Mouse (Mus musculus): ENCODE measurements at regions not wholly inside any gene's neighbourhood (a gene's known extent, or its start where the extent isn't known, plus 50 kb on each side); places are given as distances from the start of the nearest gene placed in this dataset.
"Not testable (repeated sequence)": the region's sequence is repeated elsewhere in the genome, so short reads cannot be mapped to it uniquely, and the experiment has no call there.

DNA sequence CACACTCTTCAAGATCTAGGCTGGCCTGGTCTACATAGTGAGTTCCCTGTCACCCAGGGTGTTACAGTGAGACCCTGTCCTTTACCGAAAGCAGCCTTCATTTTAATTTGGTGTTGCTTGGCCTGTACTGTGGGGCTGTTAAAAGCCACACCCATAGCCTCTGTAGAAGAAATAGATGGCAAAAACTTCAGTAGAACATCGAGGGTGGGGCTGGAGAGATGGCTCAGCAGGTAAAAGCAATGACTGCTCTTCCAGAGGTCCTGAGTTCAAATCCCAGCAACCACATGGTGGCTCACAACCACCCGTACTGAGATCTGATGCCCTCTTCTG lies 74.3 kb upstream of the Cpsf6 start:
- intact Hi-C loops (cut with DNase I): loop anchor here (2.0 kb wide), 1 partner anchor 223 kb away; no protein-coding TSS in a partner anchor
- DNase-seq: no peak

DNA sequence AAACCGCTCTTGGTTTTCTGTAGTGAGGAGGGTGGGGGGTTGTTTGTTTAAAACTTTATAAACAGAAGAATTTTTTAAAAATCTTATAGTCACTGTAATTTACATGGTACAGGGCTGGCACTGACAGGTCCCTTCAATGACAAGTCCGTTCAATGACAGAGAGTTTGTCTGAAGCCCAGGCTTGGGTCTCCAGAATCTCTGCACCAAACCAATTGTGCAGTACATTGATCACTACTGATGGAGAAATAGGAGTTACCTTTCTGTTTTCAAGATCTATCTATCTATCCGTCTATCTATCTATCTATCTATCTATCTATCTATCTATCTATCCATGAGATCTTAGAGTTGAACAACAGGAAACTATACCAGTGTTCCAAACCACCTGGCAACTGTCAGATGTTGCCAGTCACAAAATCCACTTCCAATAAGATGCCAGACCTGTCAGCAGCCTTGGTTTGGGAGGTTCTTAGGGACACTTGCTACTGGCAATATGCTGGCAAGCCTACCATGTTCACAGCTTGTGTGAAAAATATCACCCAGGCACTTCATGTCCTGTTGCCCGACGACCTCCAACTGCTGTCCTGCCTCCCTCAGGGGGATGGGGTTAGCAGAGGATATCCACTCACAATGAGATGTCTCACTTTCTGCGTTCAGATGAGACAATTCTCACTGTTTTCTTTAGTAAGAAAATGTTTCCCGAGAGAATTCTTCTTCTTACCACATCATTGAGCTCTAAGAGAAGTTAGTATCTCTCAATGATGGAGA lies 73.8 kb upstream of the Cpsf6 start:
- intact Hi-C loops (cut with DNase I): loop anchor here (2.0 kb wide), 1 partner anchor 223 kb away; no protein-coding TSS in a partner anchor
- no peak for DNase-seq

GRCm38 (mm10) chr10:117452190-117452950 lies 72.6 kb upstream of the Cpsf6 start:
- DNase-seq: no peak
- intact Hi-C loops (cut with DNase I): no loop called here

DNA sequence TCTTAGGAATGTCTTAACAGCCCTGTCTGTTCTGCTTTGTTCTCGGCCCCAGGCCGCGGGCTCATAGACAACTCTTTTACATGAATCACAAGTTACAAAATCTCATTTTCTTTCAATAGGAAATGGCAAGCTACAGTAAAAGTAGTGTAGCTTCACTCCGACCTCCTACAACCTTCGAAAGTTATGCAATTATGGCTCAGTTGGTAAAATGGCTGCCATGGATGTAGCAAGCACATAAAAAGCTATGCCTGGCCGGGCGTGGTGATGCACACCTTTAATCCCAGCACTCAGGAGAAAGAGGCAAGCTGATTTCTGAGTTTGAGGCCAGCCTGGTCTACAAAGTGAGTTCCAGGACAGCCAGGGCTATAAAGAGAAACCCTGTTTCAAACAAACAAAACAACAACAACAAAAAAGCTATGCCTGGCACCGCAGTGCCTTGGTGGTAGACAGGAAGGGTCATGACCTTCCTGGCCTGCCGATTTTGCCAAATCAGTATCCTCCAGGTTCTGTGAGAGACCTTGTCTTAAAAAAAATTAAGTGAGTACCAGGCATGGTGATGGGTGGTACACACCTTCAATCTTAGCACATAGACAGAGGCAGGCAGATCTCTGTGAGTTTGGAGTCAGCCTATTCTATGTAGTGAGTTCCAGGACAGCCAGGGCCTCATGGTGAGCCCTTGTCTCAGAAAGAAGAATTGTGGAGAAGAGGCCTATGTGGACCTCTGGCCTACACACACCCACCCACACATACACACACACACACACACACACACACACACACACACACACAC lies 71.8 kb upstream of the Cpsf6 start:
- DNase-seq: no peak
- intact Hi-C loops (cut with DNase I): no loop called here

DNA sequence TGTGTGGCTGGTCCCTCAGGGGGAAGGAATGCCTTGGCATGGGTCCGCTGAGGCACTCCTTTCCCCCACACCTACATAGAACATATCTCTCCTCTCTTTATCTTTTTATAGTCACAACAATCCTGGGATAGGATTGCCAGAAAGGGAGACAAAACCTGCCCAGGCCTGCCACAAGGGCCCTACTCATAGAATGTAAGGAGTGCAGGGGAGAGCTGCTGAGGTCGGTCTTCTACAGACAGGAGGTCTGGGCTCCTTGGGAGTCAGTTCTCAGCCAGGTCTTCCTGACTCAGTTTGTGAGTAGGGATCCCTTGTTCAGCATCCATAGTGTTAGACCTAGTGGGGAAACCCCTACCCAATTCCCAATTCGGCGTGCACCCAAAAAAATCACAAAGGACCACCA lies 70.8 kb upstream of the Cpsf6 start:
- no peak for DNase-seq
- intact Hi-C loops (cut with DNase I): no loop called here

GRCm38 (mm10) chr10:117450240-117450569 lies 70.4 kb upstream of the Cpsf6 start:
- intact Hi-C loops (cut with DNase I): no loop called here
- no peak for DNase-seq

GRCm38 (mm10) chr10:117449416-117450239 lies 69.8 kb upstream of the Cpsf6 start:
- intact Hi-C loops (cut with DNase I): no loop called here
- DNase-seq: no peak

GRCm38 (mm10) chr10:117448783-117449182 lies 69.0 kb upstream of the Cpsf6 start:
- DNase-seq; intact Hi-C loops (cut with DNase I): not testable (repeated sequence)

GRCm38 (mm10) chr10:117447626-117448025 lies 67.8 kb upstream of the Cpsf6 start:
- no peak for DNase-seq
- intact Hi-C loops (cut with DNase I): no loop called here

GRCm38 (mm10) chr10:117447206-117447605 lies 67.4 kb upstream of the Cpsf6 start:
- no peak for DNase-seq
- intact Hi-C loops (cut with DNase I): no loop called here

DNA sequence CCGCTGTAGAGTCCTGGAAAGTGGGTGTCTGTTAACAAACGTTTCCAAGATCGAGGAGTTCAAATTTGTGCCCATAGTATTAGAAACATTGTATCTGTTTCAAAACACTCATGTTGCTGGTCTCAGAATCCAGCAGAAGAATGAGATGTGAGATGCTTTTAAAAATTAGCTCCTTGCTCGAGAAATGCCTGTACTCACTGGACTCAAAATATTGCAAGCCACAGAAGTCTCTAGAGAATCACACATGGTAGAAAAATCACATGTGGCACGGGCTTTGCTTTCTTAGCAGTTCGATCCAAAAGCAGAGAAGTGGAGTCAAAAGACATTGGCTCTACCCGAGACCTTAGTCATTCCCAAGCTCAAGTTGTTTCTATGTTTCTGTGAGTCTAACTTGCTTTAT lies 67.0 kb upstream of the Cpsf6 start:
- no peak for DNase-seq
- intact Hi-C loops (cut with DNase I): no loop called here

DNA sequence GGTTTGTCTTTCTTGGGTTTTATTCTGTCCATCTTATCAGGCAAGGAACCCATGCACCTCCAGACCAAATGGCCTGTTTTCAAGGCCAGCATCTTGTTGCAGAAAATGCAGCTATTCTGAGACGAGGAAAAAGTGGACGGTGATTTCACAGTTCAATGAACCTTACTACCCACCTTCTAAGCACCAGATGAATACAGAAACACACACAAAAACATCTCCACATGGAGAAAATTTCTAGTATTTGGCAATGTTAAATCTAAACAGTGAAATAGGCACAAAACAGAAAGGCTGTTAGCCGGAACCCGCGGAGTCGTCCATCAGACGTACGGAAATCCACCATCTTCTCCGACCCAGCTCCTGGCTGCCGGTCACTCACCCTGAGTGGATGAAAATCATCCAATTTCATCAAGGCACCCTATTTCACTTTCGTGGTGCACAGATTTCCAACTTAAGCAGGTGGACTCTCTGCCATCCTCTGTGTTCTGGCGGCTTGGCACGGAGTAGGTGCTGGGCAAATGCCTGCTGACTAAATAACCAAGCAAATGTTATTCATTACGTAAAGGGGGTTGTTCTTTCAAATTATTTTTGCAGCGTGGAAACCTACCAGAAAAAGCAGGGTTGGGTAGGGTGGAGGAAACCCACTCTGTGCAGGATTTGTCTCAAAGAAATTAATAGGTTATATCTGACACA lies 66.1 kb upstream of the Cpsf6 start:
- no peak for DNase-seq
- intact Hi-C loops (cut with DNase I): no loop called here

DNA sequence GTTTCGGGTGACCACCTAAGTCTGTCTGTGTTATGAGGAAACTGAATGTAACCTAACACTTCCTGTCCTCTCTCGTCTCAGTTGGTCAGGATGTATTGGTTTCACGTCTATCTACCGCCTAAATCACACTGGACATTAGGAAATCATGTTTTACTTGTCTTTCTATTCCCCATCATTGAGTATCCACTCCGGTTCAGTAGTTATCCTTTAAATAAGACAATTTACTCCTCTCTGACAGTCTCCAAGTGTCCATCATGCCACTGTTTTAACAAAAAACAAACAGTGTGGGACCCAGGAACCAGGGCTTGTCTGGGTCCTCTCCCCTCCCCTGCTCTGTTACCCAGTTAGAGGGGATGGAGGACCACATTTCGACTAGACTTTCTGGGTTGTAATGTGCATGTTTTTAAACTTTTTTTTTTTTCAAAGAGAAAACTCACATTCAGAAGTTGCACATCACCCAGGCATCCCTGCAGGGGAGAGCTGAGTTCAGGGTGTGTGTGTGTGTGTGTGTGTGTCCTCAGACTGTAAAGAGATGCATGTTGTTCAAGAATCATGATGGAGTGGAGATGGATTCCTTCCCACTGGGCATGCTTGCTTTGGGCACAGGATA lies 65.5 kb upstream of the Cpsf6 start:
- DNase-seq: no peak
- intact Hi-C loops (cut with DNase I): no loop called here

- intact Hi-C loops (cut with DNase I): no loop called here
- no peak for DNase-seq
Observed at GRCm38 (mm10) chr10:117444761-117445160, 64.9 kb upstream of the Cpsf6 start.

DNA sequence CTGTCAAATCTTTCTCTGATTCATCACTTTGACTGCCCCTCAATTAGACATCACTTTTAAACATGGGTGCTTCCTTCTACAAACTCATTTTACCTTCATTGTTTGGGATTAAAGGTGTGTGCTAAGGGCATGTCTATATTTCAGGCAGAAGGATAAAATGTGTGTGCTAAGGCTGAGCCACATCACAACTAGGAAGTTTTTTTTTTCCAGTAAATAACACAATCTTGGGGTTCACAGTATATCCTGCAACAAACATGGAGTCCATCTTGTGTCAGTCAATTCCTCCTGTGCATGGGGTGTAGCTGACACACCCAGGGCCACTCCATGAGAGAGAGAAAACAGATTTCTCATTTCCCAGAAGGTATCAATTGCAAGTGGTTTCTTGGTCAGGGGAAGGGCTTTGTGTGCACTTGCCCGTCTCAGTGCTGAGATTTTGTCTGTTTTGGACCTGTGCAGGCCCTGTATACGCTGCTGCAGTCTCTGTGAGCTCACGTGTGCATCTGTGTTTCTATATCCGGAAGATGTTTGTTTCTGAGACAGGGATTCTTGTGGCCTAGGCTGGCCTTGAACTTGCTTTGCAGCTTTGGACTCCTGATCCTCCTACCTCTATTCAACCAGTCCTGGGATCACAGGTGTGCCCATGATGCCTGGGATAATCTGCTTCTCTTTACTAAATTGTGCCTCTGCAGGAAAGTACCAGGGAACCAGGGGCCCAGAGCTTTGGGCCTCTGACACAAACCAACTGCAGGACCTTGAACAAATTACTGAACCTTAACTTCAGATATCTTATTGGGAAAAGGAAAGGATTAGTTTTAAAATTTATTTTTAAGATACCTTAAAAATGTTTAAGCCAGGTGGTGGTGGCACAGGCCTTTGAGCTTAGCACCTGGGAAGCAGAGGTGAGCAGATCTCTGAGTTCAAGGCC lies 63.9 kb upstream of the Cpsf6 start:
- no peak for DNase-seq
- intact Hi-C loops (cut with DNase I): no loop called here

- DNase-seq: no peak
- intact Hi-C loops (cut with DNase I): no loop called here
Observed at GRCm38 (mm10) chr10:117441979-117442803, 62.4 kb upstream of the Cpsf6 start.

DNA sequence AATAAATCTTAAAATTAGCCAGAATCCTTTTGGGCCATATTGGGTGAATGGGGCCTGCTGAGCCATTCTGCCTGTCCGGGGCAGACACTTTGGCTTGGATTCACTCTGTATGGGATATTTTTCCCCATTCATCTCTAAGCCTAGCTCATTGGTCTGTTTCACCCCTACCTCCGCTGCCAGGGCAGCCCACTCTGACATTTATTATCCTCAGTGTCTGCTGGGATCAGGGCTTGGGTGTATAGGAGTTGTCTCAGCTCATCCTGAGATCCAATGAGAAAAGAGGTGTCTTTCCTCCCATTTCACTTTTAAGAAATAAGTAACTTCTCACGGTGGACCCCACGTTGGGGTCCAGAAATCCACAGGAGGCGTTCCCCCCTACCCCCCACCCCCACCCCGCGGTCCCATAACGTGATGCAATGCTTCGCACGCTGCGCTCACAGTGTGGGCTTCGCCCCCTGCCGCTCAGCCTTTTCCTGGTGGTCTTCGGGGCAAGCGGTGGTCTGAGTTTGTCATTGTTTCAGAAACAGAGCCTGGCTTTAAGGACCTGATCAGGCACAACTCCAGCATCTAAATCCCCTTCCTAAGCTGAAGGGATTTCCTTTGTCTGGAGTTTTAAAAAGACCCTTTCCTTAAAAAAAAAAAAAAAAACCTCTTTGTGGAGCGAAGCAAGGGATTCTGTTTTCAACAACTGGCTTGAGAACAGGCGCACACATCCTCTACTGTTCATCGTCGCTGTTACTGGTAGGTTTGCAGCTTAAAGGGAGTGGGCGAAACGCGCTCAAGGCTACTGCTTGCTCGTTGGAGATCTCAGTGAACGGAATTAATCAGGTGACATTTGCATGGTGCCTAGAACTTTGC lies 61.5 kb upstream of the Cpsf6 start:
- intact Hi-C loops (cut with DNase I): no loop called here
- DNase-seq: no peak
